Mouse (Mus musculus): ENCODE results near the gene Dot1l. TPM values are rescaled to one million over a fixed set of nuclear protein-coding genes. Genes with fewer than 3 reads are reported as not detected.

Dot1l gene
- polyA plus RNA-seq, 1 experiment from 2014 or later: 17.3 TPM

DNA sequence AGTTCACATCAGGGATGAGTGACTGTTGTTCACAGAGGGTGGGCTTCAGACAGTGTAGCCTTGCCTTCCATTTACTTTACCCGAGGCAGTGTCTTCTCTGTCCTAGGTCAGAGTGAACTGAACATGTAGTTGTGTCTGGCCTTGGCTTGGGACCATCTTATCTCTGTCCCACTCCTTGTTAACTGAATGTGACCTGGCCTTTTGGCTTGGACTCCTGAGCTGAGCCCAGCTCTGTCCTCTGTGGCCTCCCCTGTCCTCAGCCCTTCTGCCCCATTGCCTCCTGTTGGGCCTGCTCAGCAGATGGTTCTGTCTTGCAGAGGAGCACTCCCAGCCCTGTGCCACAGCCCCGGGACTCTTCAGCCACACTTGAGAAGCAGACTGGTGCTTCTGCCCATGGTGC is 32.5 kb downstream of the Dot1l start:
- Histone ChIP-seq H3K4me3 (ENCODE audit: low read length) (no peak overlapping the region), H3K4me1 (ENCODE audit: insufficient read depth, low read length) (peaks cover 7% of the 10 kb centered on the region), H3K27me3 (ENCODE audit: insufficient read depth, low read length) (no peaks in the 10 kb centered on the region), H3K9me3 (ENCODE audit: low read length) (no peaks in the 10 kb centered on the region), H3K4me2 (replicated peaks; ENCODE audit: low read depth, low read length) (no peak overlapping the region), H3K27ac (ENCODE audit: low read length) (no peak overlapping the region), H3K36me3 (ENCODE audit: insufficient read depth, low read length) (peaks cover 91% of the 10 kb centered on the region), H3K9ac (replicated peaks; ENCODE audit: low read length) (no peak overlapping the region)
- 77% methylated on average over 2 of the region's 2 CpGs for WGBS
- no peak for ATAC-seq (ENCODE audit: low FRiP score, low TSS enrichment)

DNA sequence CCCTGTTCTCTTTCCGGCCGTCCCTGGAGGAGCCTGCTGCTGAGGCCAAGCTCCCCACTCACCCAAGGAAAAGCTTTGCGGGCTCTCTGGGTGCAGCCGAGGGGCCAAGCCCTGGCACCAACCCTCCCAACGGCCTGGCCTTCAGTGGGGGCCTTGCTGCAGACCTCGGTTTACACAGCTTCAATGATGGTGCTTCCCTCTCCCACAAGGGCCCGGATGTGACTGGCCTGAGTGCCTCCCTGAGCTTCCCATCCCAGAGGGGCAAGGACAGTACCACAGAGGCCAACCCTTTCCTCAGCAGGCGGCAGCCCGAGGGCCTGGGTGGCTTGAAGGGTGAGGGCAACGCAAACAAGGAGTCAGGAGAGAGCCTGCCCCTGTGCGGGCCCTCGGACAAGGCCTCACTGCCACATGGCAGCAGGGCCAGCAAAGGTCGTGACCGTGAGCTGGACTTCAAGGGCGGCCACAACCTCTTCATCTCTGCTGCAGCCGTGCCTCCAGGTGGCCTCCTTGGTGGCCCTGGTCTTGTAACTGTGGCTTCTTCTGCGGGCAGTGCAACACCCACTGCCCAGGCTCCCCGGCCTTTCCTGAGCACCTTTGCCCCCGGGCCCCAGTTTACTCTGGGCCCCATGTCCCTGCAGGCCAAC is 35.9 kb downstream of the Dot1l start:
- H3K9me3 ChIP-seq (ENCODE audit: low read length): no peaks in the 10 kb centered on the region
- H3K27me3 ChIP-seq (ENCODE audit: insufficient read depth, low read length): no peaks in the 10 kb centered on the region
- peaks cover 7% of the 10 kb centered on the region for H3K4me1 ChIP-seq (ENCODE audit: insufficient read depth, low read length)
- H3K9ac ChIP-seq (replicated peaks; ENCODE audit: low read length): no peak overlapping the region
- peaks cover 80% of the 10 kb centered on the region for H3K36me3 ChIP-seq (ENCODE audit: insufficient read depth, low read length)
- H3K4me3 ChIP-seq (ENCODE audit: low read length): no peak overlapping the region
- WGBS: 86% methylated on average over 19 of the region's 19 CpGs
- H3K4me2 ChIP-seq (replicated peaks; ENCODE audit: low read depth, low read length): no peak overlapping the region
- H3K27ac ChIP-seq (ENCODE audit: low read length): no peak overlapping the region
- ATAC-seq (ENCODE audit: low FRiP score, low TSS enrichment): no peak

DNA sequence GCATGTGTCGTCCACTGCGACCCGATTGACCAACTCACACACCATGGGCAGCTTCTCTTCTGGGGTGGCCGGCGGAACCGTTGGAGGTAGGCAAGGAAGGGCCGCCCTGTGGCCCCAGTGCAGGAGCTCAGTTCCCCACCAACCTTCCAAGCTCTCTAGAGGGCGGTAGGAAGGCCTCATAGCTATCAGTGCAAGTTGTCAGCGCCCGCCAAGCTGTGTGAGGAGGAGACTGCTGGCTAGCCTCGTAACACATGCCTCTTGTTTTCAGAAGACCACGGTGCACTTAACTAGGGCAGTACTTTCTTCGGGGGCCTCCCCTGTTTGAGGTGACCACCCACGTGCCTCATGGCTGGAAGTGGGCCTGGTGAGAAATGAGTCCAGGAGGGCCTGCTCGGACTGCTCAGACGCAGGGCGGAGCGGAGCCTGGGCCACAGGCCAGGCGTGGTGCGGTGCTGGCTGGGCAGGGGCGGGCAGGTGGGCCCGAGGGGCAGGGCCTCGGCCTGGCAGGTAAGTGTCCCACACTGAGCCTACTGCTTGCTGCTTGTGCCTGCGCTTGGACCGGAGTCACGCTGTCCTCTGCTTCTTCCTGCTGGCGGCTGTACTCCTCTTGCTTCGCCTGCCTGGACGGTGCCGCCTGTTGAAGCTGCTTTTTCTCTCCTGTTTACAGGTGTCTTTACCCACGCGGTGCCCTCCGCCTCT is 36.6 kb downstream of the Dot1l start:
- H3K36me3 ChIP-seq (ENCODE audit: insufficient read depth, low read length): peaks cover 80% of the 10 kb centered on the region
- 81% methylated on average over 33 of the region's 33 CpGs for WGBS
- H3K4me3 ChIP-seq (ENCODE audit: low read length): no peak overlapping the region
- H3K9ac ChIP-seq (replicated peaks; ENCODE audit: low read length): no peak overlapping the region
- no peak; the same call in 1 of the 2 replicates for ATAC-seq (ENCODE audit: low FRiP score, low TSS enrichment)
- no peaks in the 10 kb centered on the region for H3K27me3 ChIP-seq (ENCODE audit: insufficient read depth, low read length)
- H3K4me2 ChIP-seq (replicated peaks; ENCODE audit: low read depth, low read length): no peak overlapping the region
- H3K27ac ChIP-seq (ENCODE audit: low read length): no peak overlapping the region
- H3K4me1 ChIP-seq (ENCODE audit: insufficient read depth, low read length): peaks cover 12% of the 10 kb centered on the region
- no peaks in the 10 kb centered on the region for H3K9me3 ChIP-seq (ENCODE audit: low read length)

DNA sequence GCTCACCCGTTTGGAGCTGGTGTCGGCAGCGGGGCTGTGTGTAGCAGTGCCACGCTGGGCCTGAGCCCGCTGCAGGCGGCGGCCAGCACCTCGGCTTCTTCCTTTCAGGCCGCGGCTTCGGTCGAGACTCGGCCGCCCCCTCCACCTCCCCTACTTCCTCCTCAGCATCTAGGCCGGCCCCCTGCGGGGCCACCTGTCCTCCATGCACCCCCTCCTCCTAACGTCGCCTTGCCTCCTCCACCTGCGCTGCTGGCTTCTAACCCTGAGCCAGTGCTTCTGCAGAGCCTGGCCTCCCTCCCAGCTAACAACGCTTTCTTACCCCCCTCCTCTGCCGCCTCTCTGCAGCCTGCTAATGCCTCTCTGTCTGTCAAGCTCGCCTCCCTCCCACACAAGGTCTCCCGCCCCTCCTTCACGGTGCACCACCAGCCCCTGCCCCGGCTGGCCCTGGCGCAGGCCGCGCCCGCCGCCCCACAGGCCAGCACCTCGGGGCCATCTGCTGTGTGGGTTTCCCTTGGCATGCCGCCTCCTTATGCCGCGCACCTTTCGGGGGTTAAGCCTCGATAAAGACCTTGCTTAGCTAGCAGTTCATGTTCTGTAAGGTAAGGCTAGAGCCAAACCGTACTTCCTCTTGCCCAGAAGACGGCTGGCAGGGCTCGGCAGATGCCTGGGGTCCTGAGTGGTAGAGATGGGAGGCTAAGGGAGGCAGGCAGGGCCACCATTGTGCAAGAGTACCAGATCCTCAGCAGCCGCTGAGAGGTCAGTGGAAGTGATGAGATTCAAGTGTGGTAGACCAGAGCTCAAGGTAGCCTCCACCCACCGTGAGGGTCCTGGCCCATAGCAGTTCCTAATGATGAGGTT is 37.4 kb downstream of the Dot1l start:
- 54% methylated on average over 40 of the region's 41 CpGs for WGBS
- no peaks in the 10 kb centered on the region for H3K9me3 ChIP-seq (ENCODE audit: low read length)
- H3K9ac ChIP-seq (replicated peaks; ENCODE audit: low read length): no peak overlapping the region
- H3K4me2 ChIP-seq (replicated peaks; ENCODE audit: low read depth, low read length): no peak overlapping the region
- H3K27ac ChIP-seq (ENCODE audit: low read length): no peak overlapping the region
- no peaks in the 10 kb centered on the region for H3K27me3 ChIP-seq (ENCODE audit: insufficient read depth, low read length)
- H3K4me1 ChIP-seq (ENCODE audit: insufficient read depth, low read length): peaks cover 18% of the 10 kb centered on the region
- 0 out of 2 replicates have a peak, but pooled peaks have one; percentile 21 for ATAC-seq (ENCODE audit: low FRiP score, low TSS enrichment)
- H3K36me3 ChIP-seq (ENCODE audit: insufficient read depth, low read length): peaks cover 74% of the 10 kb centered on the region
- no peak overlapping the region for H3K4me3 ChIP-seq (ENCODE audit: low read length)

- WGBS: 93% methylated on average over 13 of the region's 13 CpGs
- Histone ChIP-seq H3K9ac (replicated peaks; ENCODE audit: low read length) (no peak overlapping the region), H3K36me3 (ENCODE audit: insufficient read depth, low read length) (peaks cover 66% of the 10 kb centered on the region), H3K27me3 (ENCODE audit: insufficient read depth, low read length) (no peaks in the 10 kb centered on the region), H3K27ac (ENCODE audit: low read length) (no peak overlapping the region), H3K4me1 (ENCODE audit: insufficient read depth, low read length) (peaks cover 18% of the 10 kb centered on the region), H3K4me2 (replicated peaks; ENCODE audit: low read depth, low read length) (no peak overlapping the region), H3K9me3 (ENCODE audit: low read length) (no peaks in the 10 kb centered on the region), H3K4me3 (ENCODE audit: low read length) (no peak overlapping the region)
- no peak for ATAC-seq (ENCODE audit: low FRiP score, low TSS enrichment)
Measured at GRCm38 (mm10) chr10:80793033-80793784, 38.2 kb downstream of the Dot1l start.

DNA sequence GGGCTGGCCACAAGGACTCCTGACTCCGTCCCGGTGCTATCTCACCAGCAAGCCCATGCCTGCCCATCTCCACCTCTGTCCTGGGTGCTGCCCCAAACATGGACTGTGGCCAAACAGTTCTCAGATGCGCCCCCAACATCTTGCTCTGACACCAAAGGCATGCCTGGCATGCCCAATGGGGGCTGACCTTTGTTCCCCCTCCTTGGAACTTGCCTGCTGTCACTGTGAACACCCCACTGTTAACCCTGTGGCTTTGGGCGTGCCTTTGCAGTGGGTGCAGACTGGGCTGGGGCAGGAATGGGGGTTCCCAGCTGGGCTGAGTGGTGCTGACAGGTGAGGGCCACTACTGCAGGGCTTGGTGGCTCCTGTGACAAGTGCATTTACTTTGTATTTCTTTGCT is 38.8 kb downstream of the Dot1l start:
- H3K9ac ChIP-seq (replicated peaks; ENCODE audit: low read length): no peak overlapping the region
- peaks cover 60% of the 10 kb centered on the region for H3K36me3 ChIP-seq (ENCODE audit: insufficient read depth, low read length)
- no peak overlapping the region for H3K4me2 ChIP-seq (replicated peaks; ENCODE audit: low read depth, low read length)
- 86% methylated on average over 4 of the region's 4 CpGs for WGBS
- H3K27me3 ChIP-seq (ENCODE audit: insufficient read depth, low read length): no peaks in the 10 kb centered on the region
- H3K4me3 ChIP-seq (ENCODE audit: low read length): no peak overlapping the region
- no peaks in the 10 kb centered on the region for H3K9me3 ChIP-seq (ENCODE audit: low read length)
- peaks cover 18% of the 10 kb centered on the region for H3K4me1 ChIP-seq (ENCODE audit: insufficient read depth, low read length)
- ATAC-seq (ENCODE audit: low FRiP score, low TSS enrichment): no peak
- no peak overlapping the region for H3K27ac ChIP-seq (ENCODE audit: low read length)

DNA sequence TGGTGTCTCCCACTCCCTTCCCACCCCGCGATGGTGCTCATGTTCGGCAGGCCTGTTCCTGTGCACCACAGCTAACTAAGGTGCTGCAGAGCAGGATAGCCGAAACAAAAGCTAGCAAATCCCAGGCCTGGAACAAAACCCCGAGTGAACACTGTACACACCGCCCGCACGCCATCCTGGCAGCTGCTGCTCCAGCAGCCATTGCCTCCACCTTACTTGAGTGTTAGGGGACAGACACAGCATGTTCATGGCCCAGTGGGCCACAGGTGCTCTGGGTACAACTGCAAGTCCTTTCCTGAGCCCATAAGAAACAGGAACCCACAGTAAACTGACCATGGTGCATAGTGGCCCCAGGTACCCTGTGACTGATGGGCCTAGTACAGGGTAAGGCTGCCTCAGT is 39.7 kb downstream of the Dot1l start:
- WGBS: 87% methylated on average over 8 of the region's 8 CpGs
- no peaks in the 10 kb centered on the region for H3K27me3 ChIP-seq (ENCODE audit: insufficient read depth, low read length)
- H3K27ac ChIP-seq (ENCODE audit: low read length): no peak overlapping the region
- no peak for ATAC-seq (ENCODE audit: low FRiP score, low TSS enrichment)
- H3K9me3 ChIP-seq (ENCODE audit: low read length): no peaks in the 10 kb centered on the region
- H3K9ac ChIP-seq (replicated peaks; ENCODE audit: low read length): no peak overlapping the region
- H3K4me1 ChIP-seq (ENCODE audit: insufficient read depth, low read length): peaks cover 24% of the 10 kb centered on the region
- no peak overlapping the region for H3K4me3 ChIP-seq (ENCODE audit: low read length)
- no peak overlapping the region for H3K4me2 ChIP-seq (replicated peaks; ENCODE audit: low read depth, low read length)
- peaks cover 52% of the 10 kb centered on the region for H3K36me3 ChIP-seq (ENCODE audit: insufficient read depth, low read length)

GRCm38 (mm10) chr10:80796307-80796848 is 41.4 kb downstream of the Dot1l start:
- Histone ChIP-seq H3K9me3 (ENCODE audit: low read length) (no peaks in the 10 kb centered on the region), H3K27me3 (ENCODE audit: insufficient read depth, low read length) (no peaks in the 10 kb centered on the region), H3K4me2 (replicated peaks; ENCODE audit: low read depth, low read length) (peak overlapping the region; percentile 88), H3K9ac (replicated peaks; ENCODE audit: low read length) (peak overlapping the region; percentile 99), H3K4me1 (ENCODE audit: insufficient read depth, low read length) (peaks cover 29% of the 10 kb centered on the region), H3K4me3 (ENCODE audit: low read length) (peak overlapping the region; percentile 96), H3K36me3 (ENCODE audit: insufficient read depth, low read length) (peaks cover 48% of the 10 kb centered on the region), H3K27ac (ENCODE audit: low read length) (no peak overlapping the region)
- ATAC-seq (ENCODE audit: low FRiP score, low TSS enrichment): no peak
- WGBS: 82% methylated on average over 9 of the region's 9 CpGs

Measured in kidney, embryonic 16.5 days (tissue).